Mouse (Mus musculus) embryonic facial prominence, embryonic 10.5 days (tissue): ENCODE results near the gene Tenm3. TPM values are rescaled to one million over a fixed set of nuclear protein-coding genes. Genes with fewer than 3 reads are reported as not detected.

Experiments
- DNase-seq: peaks from one replicate; pipeline ENCODE4 v3.0.0-alpha.2; 2017; ENCODE audit warnings: low spot score
- H3K27ac ChIP-seq: fragments of 300-500 bp; sonication (generic); replicated peaks from 2 replicates; pipeline ENCODE4 v1.5.1; 2016; ENCODE audit warnings: mild to moderate bottlenecking
- H3K27me3 ChIP-seq: fragments of 300-500 bp; sonication (generic); replicated peaks from 2 replicates; pipeline ENCODE4 v1.6.1; 2016; ENCODE audit warnings: low read depth, mild to moderate bottlenecking; ENCODE audit not compliant: poor library complexity, severe bottlenecking
- H3K36me3 ChIP-seq: fragments of 300-500 bp; sonication (generic); replicated peaks from 2 replicates; pipeline ENCODE4 v1.6.1; 2016; ENCODE audit warnings: mild to moderate bottlenecking, moderate library complexity
- H3K4me1 ChIP-seq: fragments of 300-500 bp; sonication (generic); 2 replicates; pipeline ENCODE4 v1.6.1; 2016
- H3K4me3 ChIP-seq: fragments of 300-500 bp; sonication (generic); 2 replicates; pipeline ENCODE4 v1.5.1; 2016; ENCODE audit warnings: mild to moderate bottlenecking, moderate library complexity
- H3K9me3 ChIP-seq: fragments of 300-500 bp; sonication (generic); 2 replicates; pipeline ENCODE4 v1.6.1; 2016; ENCODE audit warnings: mild to moderate bottlenecking
- WGBS: fragments of 180-500 bp; shearing (Covaris S2); methylation state at CpG from one replicate; pipeline ENCODE4 v1.1.7; 2016; 5-methylcytosine and 5-hydroxymethylcytosine counted together
- polyA plus RNA-seq: library from polyadenylated mRNA; unstranded; fragments of >200 nt; fragmentation: Nextera tagmentation; extraction: Ambion mirVana; gene quantifications from 2 replicates; pipeline ENCODE4 v1.2.1, GENCODE M21; 2016

Gene Tenm3
- polyA plus RNA-seq, 1 experiment from 2014 or later: 44.0 TPM

DNA sequence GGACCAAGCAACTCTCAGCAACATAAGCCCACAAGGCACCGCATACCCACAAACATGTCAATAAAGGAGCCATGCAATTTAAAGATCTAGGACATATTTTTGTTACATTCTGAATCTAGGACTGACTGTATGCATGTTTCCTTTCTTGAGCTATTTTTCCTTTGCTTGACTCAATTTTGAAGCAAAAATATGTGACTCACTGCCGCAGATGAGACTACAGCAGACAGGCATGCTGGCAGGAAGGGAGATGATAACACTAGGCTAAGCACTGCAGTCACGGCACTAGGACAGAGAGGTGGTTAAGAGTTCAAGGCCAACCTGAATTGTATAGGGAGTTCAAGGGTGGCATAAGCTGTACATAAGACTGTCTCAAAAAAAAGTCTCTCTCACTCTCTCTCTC lies 79.7 kb downstream of the Tenm3 start:
- H3K27me3 ChIP-seq: no peaks in the 10 kb centered on the region
- peaks cover 28% of the 10 kb centered on the region for H3K4me1 ChIP-seq
- H3K36me3 ChIP-seq: 0 out of 2 replicates have a peak, but pooled peaks cover 3% of the 10 kb centered on the region
- WGBS: 89% methylated on average over 3 of the region's 3 CpGs
- no peaks in the 10 kb centered on the region for H3K9me3 ChIP-seq
- no peak for DNase-seq
- no peak overlapping the region for H3K4me3 ChIP-seq
- no peak overlapping the region for H3K27ac ChIP-seq

DNA sequence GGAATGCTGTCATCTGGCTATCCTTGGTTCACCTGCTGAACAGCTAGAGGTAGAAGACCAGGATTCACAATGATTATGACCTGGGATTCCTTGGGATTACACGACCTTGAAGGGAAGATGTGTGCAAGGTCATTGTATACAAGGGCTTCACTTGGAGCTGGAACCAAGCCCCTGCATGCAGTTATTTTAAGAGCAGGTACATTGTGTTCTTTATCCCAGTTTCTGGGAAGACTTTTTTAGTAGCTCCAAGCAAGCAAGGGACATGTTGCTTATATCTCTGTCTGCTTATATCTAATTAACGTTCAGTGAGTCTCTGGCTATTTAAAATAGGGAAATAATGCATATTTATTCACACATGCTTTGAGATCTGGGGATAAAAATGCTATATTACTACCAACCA lies 86.9 kb downstream of the Tenm3 start:
- no peak overlapping the region for H3K27ac ChIP-seq
- H3K36me3 ChIP-seq: no peaks in the 10 kb centered on the region
- no peaks in the 10 kb centered on the region for H3K27me3 ChIP-seq
- 87% methylated on average over 2 of the region's 2 CpGs for WGBS
- DNase-seq: no peak
- H3K4me1 ChIP-seq: 0 out of 2 replicates have a peak, but pooled peaks cover 5% of the 10 kb centered on the region
- H3K9me3 ChIP-seq: no peaks in the 10 kb centered on the region
- H3K4me3 ChIP-seq: no peak overlapping the region

GRCm38 (mm10) chr8:48755492-48755891 lies 88.3 kb downstream of the Tenm3 start:
- DNase-seq: no peak
- Histone ChIP-seq H3K4me3 (no peak overlapping the region), H3K36me3 (no peaks in the 10 kb centered on the region), H3K9me3 (no peaks in the 10 kb centered on the region), H3K27ac (no peak overlapping the region), H3K27me3 (no peaks in the 10 kb centered on the region), H3K4me1 (0 out of 2 replicates have a peak, but pooled peaks cover 5% of the 10 kb centered on the region)
- 75% methylated on average over 7 of the region's 7 CpGs for WGBS

DNA sequence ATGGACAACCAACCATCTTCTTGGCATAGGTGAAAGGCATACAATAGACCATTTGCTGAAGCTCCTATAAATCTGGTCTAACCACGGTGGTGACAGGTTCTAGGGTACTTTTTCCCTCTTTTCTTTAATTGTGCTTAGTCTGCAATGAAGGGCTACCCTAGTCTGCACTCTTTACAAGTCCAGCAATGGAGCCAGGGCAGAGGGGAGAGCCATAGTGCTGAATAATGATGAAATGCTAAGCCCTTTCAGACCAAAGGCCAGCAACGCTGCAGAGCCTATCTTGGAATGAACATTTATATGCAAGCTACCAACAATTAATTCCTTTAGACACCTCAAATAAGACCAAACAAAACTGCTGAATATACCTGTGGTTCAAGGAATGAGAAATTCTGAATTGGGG lies 88.8 kb downstream of the Tenm3 start:
- Histone ChIP-seq H3K9me3 (no peaks in the 10 kb centered on the region), H3K36me3 (no peaks in the 10 kb centered on the region), H3K27me3 (no peaks in the 10 kb centered on the region), H3K4me3 (no peak overlapping the region), H3K27ac (no peak overlapping the region), H3K4me1 (0 out of 2 replicates have a peak, but pooled peaks cover 5% of the 10 kb centered on the region)
- WGBS: 87% methylated on average over 2 of the region's 2 CpGs
- no peak for DNase-seq

DNA sequence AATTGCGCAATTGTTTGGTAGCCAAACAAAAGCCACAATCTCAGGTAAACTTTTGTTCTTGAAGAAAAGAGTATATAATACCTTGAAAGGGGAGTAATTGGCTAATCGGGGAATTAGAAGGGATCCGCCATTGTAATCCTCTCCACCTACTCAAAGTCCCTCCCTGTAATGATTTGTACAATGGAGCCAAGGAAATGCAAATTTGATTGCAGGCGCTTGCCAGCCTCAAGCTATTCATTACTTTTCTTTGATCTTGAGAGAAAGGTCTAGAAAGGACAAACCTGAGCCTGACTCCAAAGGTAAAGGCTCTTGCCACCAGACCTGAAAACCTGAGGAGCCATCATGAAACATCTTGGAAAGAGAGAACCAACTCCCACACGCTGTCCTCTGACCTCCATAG lies 91.8 kb downstream of the Tenm3 start:
- Histone ChIP-seq H3K27me3 (no peaks in the 10 kb centered on the region), H3K4me1 (peaks cover 15% of the 10 kb centered on the region), H3K9me3 (no peaks in the 10 kb centered on the region), H3K4me3 (no peak overlapping the region), H3K27ac (no peak overlapping the region), H3K36me3 (no peaks in the 10 kb centered on the region)
- WGBS: 76% methylated on average over 5 of the region's 5 CpGs
- no peak for DNase-seq

- no peaks in the 10 kb centered on the region for H3K9me3 ChIP-seq
- 64% methylated on average over 13 of the region's 13 CpGs for WGBS
- peak; percentile 29 for DNase-seq
- peaks cover 15% of the 10 kb centered on the region for H3K4me1 ChIP-seq
- H3K36me3 ChIP-seq: no peaks in the 10 kb centered on the region
- H3K27me3 ChIP-seq: no peaks in the 10 kb centered on the region
- no peak overlapping the region for H3K27ac ChIP-seq
- H3K4me3 ChIP-seq: no peak overlapping the region
Measured at GRCm38 (mm10) chr8:48748503-48749059, 95.2 kb downstream of the Tenm3 start.

DNA sequence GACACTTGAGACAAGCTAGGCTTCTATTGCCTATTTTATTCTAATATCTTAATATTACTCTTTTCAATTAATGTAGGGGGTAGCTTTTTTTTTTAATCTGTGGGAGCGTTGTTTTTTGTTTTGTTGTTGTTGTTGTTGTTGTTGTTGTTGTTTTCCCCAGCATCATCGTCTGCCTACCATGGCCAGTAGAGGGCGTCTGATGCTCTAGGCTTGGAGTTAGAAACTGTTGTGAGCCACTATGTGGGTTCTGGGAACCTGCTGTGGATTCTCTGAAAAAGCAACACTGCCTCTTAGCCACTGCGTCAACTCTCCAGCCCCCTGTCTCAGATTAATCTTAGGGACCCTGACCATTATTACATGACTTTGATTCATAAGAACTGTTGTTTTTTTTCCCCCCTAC lies 99.8 kb downstream of the Tenm3 start:
- H3K27me3 ChIP-seq: no peaks in the 10 kb centered on the region; the same call in 1 of the 2 replicates
- WGBS: 86% methylated on average over 4 of the region's 4 CpGs

GRCm38 (mm10) chr8:48742741-48743140 lies 101.0 kb downstream of the Tenm3 start:
- no peak for DNase-seq
- Histone ChIP-seq H3K9me3 (no peaks in the 10 kb centered on the region), H3K4me1 (peaks cover 30% of the 10 kb centered on the region), H3K27ac (no peak overlapping the region), H3K36me3 (no peaks in the 10 kb centered on the region), H3K4me3 (no peak overlapping the region), H3K27me3 (no peaks in the 10 kb centered on the region; the same call in 1 of the 2 replicates)
- WGBS: 94% methylated on average over 6 of the region's 6 CpGs

More for the DNA sequence above, 99.8 kb downstream of the Tenm3 start:
- Histone ChIP-seq H3K27ac (no peak overlapping the region), H3K36me3 (no peaks in the 10 kb centered on the region), H3K4me3 (no peak overlapping the region), H3K4me1 (peaks cover 30% of the 10 kb centered on the region), H3K9me3 (no peaks in the 10 kb centered on the region)
- peak; percentile 1 for DNase-seq

GRCm38 (mm10) chr8:48740951-48741350 lies 102.8 kb downstream of the Tenm3 start:
- Histone ChIP-seq H3K4me3 (no peak overlapping the region), H3K27me3 (no peaks in the 10 kb centered on the region; the same call in 1 of the 2 replicates), H3K27ac (0 out of 2 replicates have a peak overlapping the region, but pooled peaks have one; percentile 24), H3K9me3 (no peaks in the 10 kb centered on the region), H3K4me1 (peaks cover 32% of the 10 kb centered on the region), H3K36me3 (no peaks in the 10 kb centered on the region)
- WGBS: 78% methylated on average over 11 of the region's 11 CpGs
- no peak for DNase-seq

DNA sequence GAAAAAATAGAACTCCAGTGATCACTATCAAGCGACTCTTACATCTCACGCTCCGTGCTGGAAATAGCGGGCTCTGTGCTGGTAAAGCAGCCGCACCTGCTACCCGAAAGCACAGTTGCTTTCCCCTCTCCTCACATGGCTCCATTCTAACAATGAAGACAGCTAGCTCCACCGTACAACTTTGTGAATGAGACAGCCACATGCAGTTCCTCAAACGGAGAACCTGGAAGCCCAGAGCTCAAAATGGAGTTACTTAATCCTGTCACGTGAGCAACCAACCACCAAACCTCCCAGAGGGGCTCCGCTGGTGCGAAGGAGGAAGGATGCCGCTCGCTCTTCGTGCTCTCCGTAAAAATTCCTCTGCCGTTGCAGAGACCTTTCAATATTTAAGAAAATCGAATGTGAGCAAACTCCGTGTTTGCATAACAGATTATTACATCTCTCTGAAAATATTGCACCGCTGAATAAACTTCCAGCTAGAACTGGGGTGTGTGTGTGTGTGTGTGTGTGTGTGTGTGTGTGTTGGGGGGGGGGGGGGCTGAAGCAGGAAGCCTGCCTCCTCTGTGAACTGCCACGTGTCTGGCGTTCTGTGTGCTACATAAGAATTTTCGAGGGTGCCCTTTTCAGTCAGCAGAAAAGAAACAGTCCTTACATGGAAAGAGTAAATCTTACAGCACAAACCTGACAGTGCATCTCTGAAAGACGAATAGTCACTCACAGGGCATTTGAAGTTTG lies 103.4 kb downstream of the Tenm3 start:
- H3K4me3 ChIP-seq: no peak overlapping the region
- H3K27me3 ChIP-seq: no peaks in the 10 kb centered on the region; the same call in 1 of the 2 replicates
- 0 out of 2 replicates have a peak overlapping the region, but pooled peaks have one; percentile 32 for H3K27ac ChIP-seq
- no peaks in the 10 kb centered on the region for H3K36me3 ChIP-seq
- peaks cover 27% of the 10 kb centered on the region for H3K4me1 ChIP-seq
- no peak for DNase-seq
- WGBS: 72% methylated on average over 23 of the region's 23 CpGs
- H3K9me3 ChIP-seq: no peaks in the 10 kb centered on the region

DNA sequence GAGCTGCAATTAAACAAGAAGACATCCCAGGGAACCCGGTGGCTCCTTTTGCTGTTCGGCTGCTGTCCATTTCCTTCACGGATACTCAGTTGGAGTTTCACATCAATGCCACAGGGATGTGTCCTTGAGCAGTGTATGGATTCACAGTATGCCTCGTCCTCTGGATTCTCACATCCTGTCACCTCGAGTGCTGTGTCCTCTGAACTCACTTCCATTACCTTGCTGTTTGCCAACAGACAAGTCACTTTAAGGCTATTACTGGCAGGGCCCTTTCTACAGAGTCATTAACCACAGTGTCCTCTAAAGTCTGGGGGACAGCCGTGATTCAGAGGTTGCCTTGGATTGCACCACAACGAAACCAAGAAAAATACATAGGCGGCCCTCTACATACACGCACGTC lies 110.0 kb downstream of the Tenm3 start:
- H3K27ac ChIP-seq: no peak overlapping the region
- no peaks in the 10 kb centered on the region for H3K9me3 ChIP-seq
- H3K4me1 ChIP-seq: peaks cover 33% of the 10 kb centered on the region
- no peak overlapping the region for H3K4me3 ChIP-seq
- 85% methylated on average over 10 of the region's 10 CpGs for WGBS
- no peak for DNase-seq
- H3K36me3 ChIP-seq: no peaks in the 10 kb centered on the region
- 0 out of 2 replicates have a peak, but pooled peaks cover 3% of the 10 kb centered on the region for H3K27me3 ChIP-seq

DNA sequence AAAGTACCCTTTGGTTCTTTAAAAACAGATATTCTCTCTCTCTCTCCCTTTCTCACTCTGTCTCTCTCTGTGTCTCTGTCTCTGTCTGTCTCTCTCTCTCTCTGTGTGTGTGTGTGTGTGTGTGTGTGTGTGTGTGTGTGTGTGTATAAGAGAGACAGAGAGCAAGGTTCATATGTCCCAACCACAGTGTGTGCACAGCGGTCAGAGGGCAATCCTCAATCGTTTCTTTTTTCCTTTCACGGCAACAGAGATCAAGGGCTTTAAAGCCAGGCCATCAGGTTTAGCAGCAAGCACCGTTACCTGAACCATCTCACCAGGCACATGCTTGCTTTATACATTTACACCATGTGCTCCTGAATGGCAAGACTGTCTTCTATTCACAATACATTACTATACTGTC lies 110.7 kb downstream of the Tenm3 start:
- Histone ChIP-seq H3K27me3 (0 out of 2 replicates have a peak, but pooled peaks cover 3% of the 10 kb centered on the region), H3K4me1 (peaks cover 30% of the 10 kb centered on the region), H3K36me3 (no peaks in the 10 kb centered on the region), H3K4me3 (no peak overlapping the region), H3K9me3 (no peaks in the 10 kb centered on the region), H3K27ac (no peak overlapping the region)
- no peak for DNase-seq
- WGBS: 78% methylated on average over 4 of the region's 4 CpGs

DNA sequence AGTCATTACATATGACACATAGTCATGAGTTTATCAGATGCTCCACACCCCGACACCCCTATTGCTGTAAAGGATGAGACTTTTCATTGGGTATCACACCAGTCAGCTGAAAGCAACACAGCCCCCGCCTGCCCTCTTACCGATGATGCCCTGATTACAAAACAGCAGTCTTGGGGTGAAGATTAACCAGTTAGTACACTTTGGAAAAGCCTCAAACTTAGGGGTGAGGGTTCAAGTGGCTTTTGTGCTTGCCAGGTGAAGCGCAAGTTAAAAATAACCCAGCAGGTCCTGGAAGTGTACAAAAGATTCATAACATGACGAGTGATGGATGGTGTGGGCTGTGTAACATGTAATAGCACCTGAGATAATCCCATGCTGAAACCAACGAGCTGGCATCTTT lies 113.0 kb downstream of the Tenm3 start:
- DNase-seq: no peak
- no peaks in the 10 kb centered on the region for H3K9me3 ChIP-seq
- H3K36me3 ChIP-seq: no peaks in the 10 kb centered on the region
- 0 out of 2 replicates have a peak, but pooled peaks cover 3% of the 10 kb centered on the region for H3K27me3 ChIP-seq
- no peak overlapping the region for H3K4me3 ChIP-seq
- whole genome bisulfite sequencing: 77% methylated on average over 6 of the region's 6 CpGs
- no peak overlapping the region for H3K27ac ChIP-seq
- H3K4me1 ChIP-seq: peaks cover 35% of the 10 kb centered on the region
